In genomic region chr7:144553237-144554122, GRCm38 (mm10) we compare ENCODE assay signal across 7 mouse cellular contexts. TPM values are rescaled to one million over a fixed set of nuclear protein-coding genes. Genes with fewer than 3 reads are reported as not detected.
DNase-seq lines count a peak whose midpoint lies in the region; ATAC-seq lines count a peak whose summit lies in the region.

Gene Ppfia1 (minus strand): TSS chr7:144553729.

- H3K36me3 ChIP-seq in embryonic facial prominence, embryonic 12.5 days: peaks cover 22% of the 10 kb centered on the region
- peaks cover 4% of the 10 kb centered on the region; the same call in 1 of the 2 replicates for H3K36me3 ChIP-seq in limb, embryonic 11.5 days (ENCODE audit: control insufficient read depth, insufficient read depth, low read length)
- peaks cover 22% of the 10 kb centered on the region for H3K36me3 ChIP-seq in midbrain, embryonic 14.5 days (ENCODE audit: control insufficient read depth, insufficient read depth, low read length)

- H3K4me1 ChIP-seq in embryonic facial prominence, embryonic 12.5 days: peaks cover 13% of the 10 kb centered on the region
- H3K4me1 ChIP-seq in limb, embryonic 11.5 days (ENCODE audit: control insufficient read depth, insufficient read depth, low read length): peaks cover 7% of the 10 kb centered on the region; the same call in 1 of the 2 replicates
- H3K4me1 ChIP-seq in midbrain, embryonic 14.5 days (ENCODE audit: control insufficient read depth, insufficient read depth, low read length): peaks cover 16% of the 10 kb centered on the region

- peak within 1 kb of the TSS; percentile 99 for H3K9ac ChIP-seq in embryonic facial prominence, embryonic 12.5 days
- H3K9ac ChIP-seq in limb, embryonic 11.5 days (ENCODE audit: low read length): peak within 1 kb of the TSS; percentile 84
- H3K9ac ChIP-seq in midbrain, embryonic 14.5 days (replicated peaks; ENCODE audit: low read length): peak within 1 kb of the TSS; percentile 93

- H3K27me3 ChIP-seq in embryonic facial prominence, embryonic 12.5 days: no peaks in the 10 kb centered on the region
- no peaks in the 10 kb centered on the region for H3K27me3 ChIP-seq in limb, embryonic 11.5 days (ENCODE audit: control insufficient read depth, insufficient read depth, low read length)
- H3K27me3 ChIP-seq in midbrain, embryonic 14.5 days (ENCODE audit: control insufficient read depth, insufficient read depth, low read length): no peaks in the 10 kb centered on the region

- WGBS in embryonic facial prominence, embryonic 12.5 days: under 1% methylated on average over 89 of the region's 97 CpGs
- WGBS in limb, embryonic 11.5 days: under 1% methylated on average over 96 of the region's 97 CpGs
- WGBS in midbrain, embryonic 14.5 days: under 1% methylated on average over 97 of the region's 97 CpGs

- H3K9me3 ChIP-seq in embryonic facial prominence, embryonic 12.5 days: no peaks in the 10 kb centered on the region
- H3K9me3 ChIP-seq in limb, embryonic 11.5 days (ENCODE audit: control insufficient read depth, low read length): no peaks in the 10 kb centered on the region
- no peaks in the 10 kb centered on the region for H3K9me3 ChIP-seq in midbrain, embryonic 14.5 days (ENCODE audit: control insufficient read depth, low read length)

- H3K4me2 ChIP-seq in embryonic facial prominence, embryonic 12.5 days (replicated peaks): peak within 1 kb of the TSS; percentile 81
- H3K4me2 ChIP-seq in limb, embryonic 11.5 days (ENCODE audit: low read depth, severe bottlenecking): peak within 1 kb of the TSS; percentile 80
- H3K4me2 ChIP-seq in midbrain, embryonic 14.5 days (ENCODE audit: low read length): peak within 1 kb of the TSS; percentile 74

- peak; percentile 89 for ATAC-seq in embryonic facial prominence, embryonic 12.5 days (ENCODE audit: insufficient number of reproducible peaks, insufficient read depth, low FRiP score, low TSS enrichment)
- peak; percentile 90 for ATAC-seq in limb, embryonic 11.5 days (ENCODE audit: insufficient number of reproducible peaks, low FRiP score, low TSS enrichment, low read depth)
- ATAC-seq in midbrain, embryonic 14.5 days (ENCODE audit: low FRiP score, low TSS enrichment): peak; percentile 94

- peak within 1 kb of the TSS; percentile 99 for H3K4me3 ChIP-seq in embryonic facial prominence, embryonic 12.5 days
- peak within 1 kb of the TSS; percentile 88 for H3K4me3 ChIP-seq in limb, embryonic 11.5 days (ENCODE audit: low read depth, low read length)
- H3K4me3 ChIP-seq in midbrain, embryonic 14.5 days (replicated peaks; ENCODE audit: low read depth, low read length): peak within 1 kb of the TSS; percentile 96

- peak within 1 kb of the TSS; percentile 65 for H3K27ac ChIP-seq in embryonic facial prominence, embryonic 12.5 days
- 0 out of 2 replicates have a peak within 1 kb of the TSS, but pooled peaks have one; percentile 22 for H3K27ac ChIP-seq in limb, embryonic 11.5 days (replicated peaks; ENCODE audit: low read depth, low read length)
- peak within 1 kb of the TSS; percentile 71 for H3K27ac ChIP-seq in midbrain, embryonic 14.5 days (replicated peaks; ENCODE audit: low read depth, low read length)

- DNase-seq in adrenal gland, postnatal 25 days: peak; percentile 100
- peak; percentile 100 for DNase-seq in heart, adult 11 months
- DNase-seq in kidney, adult 18-20 months: peak; percentile 98
- peak; percentile 99 for DNase-seq in limb, embryonic 11.5 days (ENCODE audit: low spot score)
- DNase-seq in midbrain, embryonic 14.5 days: peak; percentile 99
- DNase-seq in spleen, adult 18-20 months: peak; percentile 97 to 98

RNA-seq across cellular contexts. Expression of gene Ppfia1, which starts in this region (rescaled TPM):
- 61.7 and 66.6 TPM in 2 replicates for total RNA-seq in adrenal gland, postnatal 25 days (2021)
- 52.5 and 54.9 TPM in 2 replicates for polyA plus RNA-seq in embryonic facial prominence, embryonic 12.5 days (2016; fragmentation: Nextera tagmentation; extraction: Ambion mirVana)
- polyA plus RNA-seq in limb, embryonic 11.5 days (2014; fragmentation: Nextera tagmentation; extraction: Ambion mirVana): 41.8 and 47.9 TPM in 2 replicates
- polyA plus RNA-seq in midbrain, embryonic 14.5 days (2014; fragmentation: Nextera tagmentation; extraction: Ambion mirVana): 28.3 and 33.3 TPM in 2 replicates

Comparison
In these comparisons a context has a peak if more than half of its experiments do, and no peak if none do; other contexts are left out.
1. Peak in every context shown above with its lines: DNase-seq, ATAC-seq, H3K4me3 ChIP-seq and H3K27ac ChIP-seq.